Mouse (Mus musculus) gastrocnemius, adult 2 months (tissue): ENCODE measurements at regions not wholly inside any gene's neighbourhood (a gene's known extent, or its start where the extent isn't known, plus 50 kb on each side); places are given as distances from the start of the nearest gene placed in this dataset.

Experiments used
- DNase-seq: peaks from one replicate; pipeline ENCODE4 v3.0.0; 2022
- H3K27ac ChIP-seq: fragments of 200-600 bp; 2 replicates; pipeline ENCODE4 v1.8.1; 2022; ENCODE audit warnings: mild to moderate bottlenecking
- H3K4me3 ChIP-seq: fragments of 200-600 bp; 2 replicates; pipeline ENCODE4 v1.8.1; 2022; ENCODE audit warnings: mild to moderate bottlenecking, moderate library complexity
- CTCF ChIP-seq: fragments of 200-600 bp; IDR thresholded peaks from 2 replicates; pipeline ENCODE4 v1.8.1; 2022; ENCODE audit warnings: antibody characterized with exemption, mild to moderate bottlenecking, moderate library complexity
- intact Hi-C: fragments of 180-260 bp; cut with DNase I; formaldehyde crosslinking; loops from one replicate; pipeline ENCODE4 v1.15.1; 2025

- peak; percentile 17 for DNase-seq
- intact Hi-C loops, result no loop called here
- TF ChIP-seq CTCF, result peak; percentile 20; the same call in 1 of the 2 replicates
- no peak overlapping the region for H3K27ac ChIP-seq
- H3K4me3 ChIP-seq, result peak overlapping the region; percentile 59
These were observed 549.4 kb upstream of the Cdh5 start for GRCm38 (mm10) chr8:103551916-103552535.

GRCm38 (mm10) chr8:103561606-103562005 lies 539.8 kb upstream of the Cdh5 start:
- H3K4me3 ChIP-seq, result no peak overlapping the region
- H3K27ac ChIP-seq, result no peak overlapping the region
- no peak for DNase-seq
- intact Hi-C loops, result no loop called here
- TF ChIP-seq CTCF, result no peak

GRCm38 (mm10) chr8:103570864-103571425 lies 530.5 kb upstream of the Cdh5 start:
- Histone ChIP-seq H3K4me3 (no peak overlapping the region), H3K27ac (no peak overlapping the region)
- TF ChIP-seq CTCF, result no peak
- intact Hi-C loops, result no loop called here
- DNase-seq, result no peak

GRCm38 (mm10) chr8:103577147-103577546 lies 524.3 kb upstream of the Cdh5 start:
- DNase-seq, result no peak
- intact Hi-C loops, result no loop called here
- H3K27ac ChIP-seq, result no peak overlapping the region
- TF ChIP-seq CTCF, result no peak
- H3K4me3 ChIP-seq, result no peak overlapping the region

- no peak for TF ChIP-seq CTCF
These were observed 523.4 kb upstream of the Cdh5 start for GRCm38 (mm10) chr8:103578006-103578405.

GRCm38 (mm10) chr8:103608291-103608690 lies 493.1 kb upstream of the Cdh5 start:
- Histone ChIP-seq H3K27ac (no peak overlapping the region), H3K4me3 (no peak overlapping the region)
- intact Hi-C loops, result no loop called here
- no peak for DNase-seq
- TF ChIP-seq CTCF, result no peak

More at GRCm38 (mm10) chr8:103578006-103578405, 523.4 kb upstream of the Cdh5 start:
- H3K27ac ChIP-seq, result no peak overlapping the region
- no peak overlapping the region for H3K4me3 ChIP-seq
- intact Hi-C loops, result no loop called here
- no peak for DNase-seq

- no peak for TF ChIP-seq CTCF
- no peak for DNase-seq
- Histone ChIP-seq H3K27ac (no peak overlapping the region), H3K4me3 (no peak overlapping the region)
- intact Hi-C loops, result no loop called here
These were observed 477.5 kb upstream of the Cdh5 start for GRCm38 (mm10) chr8:103623781-103624434.

- Histone ChIP-seq H3K27ac (no peak overlapping the region), H3K4me3 (no peak overlapping the region)
- no peak for DNase-seq
- TF ChIP-seq CTCF, result no peak
- intact Hi-C loops, result no loop called here
These were observed 476.1 kb upstream of the Cdh5 start for GRCm38 (mm10) chr8:103625166-103625890.

- Histone ChIP-seq H3K4me3 (no peak overlapping the region), H3K27ac (no peak overlapping the region)
- no peak for TF ChIP-seq CTCF
- intact Hi-C loops, result no loop called here
- no peak for DNase-seq
These were observed 475.0 kb upstream of the Cdh5 start for GRCm38 (mm10) chr8:103626446-103626845.

- DNase-seq, result no peak
- no peak for TF ChIP-seq CTCF
- intact Hi-C loops, result no loop called here
These were observed 468.9 kb upstream of the Cdh5 start for GRCm38 (mm10) chr8:103632543-103632942.

GRCm38 (mm10) chr8:103634951-103635350 lies 466.5 kb upstream of the Cdh5 start:
- Histone ChIP-seq H3K4me3 (no peak overlapping the region), H3K27ac (no peak overlapping the region)
- TF ChIP-seq CTCF, result no peak
- DNase-seq, result no peak
- intact Hi-C loops, result no loop called here

More at GRCm38 (mm10) chr8:103632543-103632942, 468.9 kb upstream of the Cdh5 start:
- Histone ChIP-seq H3K4me3 (no peak overlapping the region), H3K27ac (no peak overlapping the region)

- intact Hi-C loops, result no loop called here
- no peak for DNase-seq
- no peak overlapping the region for H3K4me3 ChIP-seq
These were observed 457.8 kb upstream of the Cdh5 start for GRCm38 (mm10) chr8:103643621-103644020.

GRCm38 (mm10) chr8:103644106-103644505 lies 457.3 kb upstream of the Cdh5 start:
- no peak for TF ChIP-seq CTCF
- no peak overlapping the region for H3K27ac ChIP-seq
- no peak overlapping the region for H3K4me3 ChIP-seq
- intact Hi-C loops, result no loop called here
- peak; percentile 27 for DNase-seq

More at GRCm38 (mm10) chr8:103643621-103644020, 457.8 kb upstream of the Cdh5 start:
- no peak for TF ChIP-seq CTCF
- H3K27ac ChIP-seq, result no peak overlapping the region
